Mouse (Mus musculus) embryonic facial prominence, embryonic 12.5 days (tissue): Measurements from ENCODE around the gene Rai14. TPM values are rescaled to one million over a fixed set of nuclear protein-coding genes. Genes with fewer than 3 reads are reported as not detected.

Experiments
- polyA plus RNA-seq: library from polyadenylated mRNA; unstranded; fragments of >200 nt; fragmentation: Nextera tagmentation; extraction: Ambion mirVana; gene quantifications from 2 replicates; pipeline ENCODE4 v1.2.1, GENCODE M21; 2016

The Rai14 gene
- polyA plus RNA-seq, 1 experiment from 2014 or later: 85.6 TPM

Other genes with a start within 250 kb of the Rai14 start
- 16.1 and 16.9 TPM in 2 replicates for gene Dnajc21, start 244.1 kb downstream of the Rai14 start, polyA plus RNA-seq
- 114 and 126 TPM in 2 replicates for gene Brix1, start 228.7 kb downstream of the Rai14 start, polyA plus RNA-seq
- 41.1 and 41.7 TPM in 2 replicates for gene Rad1, start 228.6 kb downstream of the Rai14 start, polyA plus RNA-seq
- not detected in 2 replicates for gene Ttc23l, start 156.0 kb downstream of the Rai14 start, polyA plus RNA-seq
- gene C1qtnf3, start 237.7 kb upstream of the Rai14 start, polyA plus RNA-seq: 2.5 and 6.1 TPM in 2 replicates